Mouse (Mus musculus) fibroblast of lung, adult 2 months (primary cell): Measurements from ENCODE around the gene Abcc4.

ENCODE experiments used
- DNase-seq: peaks from one replicate; pipeline ENCODE4 v3.0.0-alpha.2; 2011; ENCODE audit warnings: low read depth

Gene Abcc4

DNA sequence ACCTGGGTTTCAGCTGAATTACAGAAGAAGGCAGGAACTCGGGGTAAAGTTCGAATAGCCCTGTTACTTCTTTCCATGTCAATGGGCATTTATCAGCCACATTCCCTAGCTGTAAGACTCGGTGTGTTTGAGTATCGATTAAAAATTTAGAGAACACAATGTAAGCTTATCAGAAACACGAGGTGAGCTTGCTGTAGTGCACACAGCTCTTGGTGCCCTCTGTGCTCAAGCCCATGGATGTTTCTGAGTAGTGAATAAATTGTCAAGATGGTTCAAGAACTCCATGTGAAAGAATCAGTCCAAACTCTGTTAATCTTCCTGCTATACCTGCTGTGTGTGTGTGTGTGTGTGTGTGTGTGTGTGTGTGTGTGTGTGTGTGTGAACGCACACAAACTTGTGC, 272.2 kb downstream of the Abcc4 start:
- DNase-seq, result no peak
